Mouse (Mus musculus): ENCODE measurements around the gene Gm13090. TPM values are rescaled to one million over a fixed set of nuclear protein-coding genes. Genes with fewer than 3 reads are reported as not detected.
A peak's percentile ranks its signal among the peaks of the same experiment; 100 is the strongest.

Gm13090 gene
- polyA plus RNA-seq, 1 experiment = not detected

DNA sequence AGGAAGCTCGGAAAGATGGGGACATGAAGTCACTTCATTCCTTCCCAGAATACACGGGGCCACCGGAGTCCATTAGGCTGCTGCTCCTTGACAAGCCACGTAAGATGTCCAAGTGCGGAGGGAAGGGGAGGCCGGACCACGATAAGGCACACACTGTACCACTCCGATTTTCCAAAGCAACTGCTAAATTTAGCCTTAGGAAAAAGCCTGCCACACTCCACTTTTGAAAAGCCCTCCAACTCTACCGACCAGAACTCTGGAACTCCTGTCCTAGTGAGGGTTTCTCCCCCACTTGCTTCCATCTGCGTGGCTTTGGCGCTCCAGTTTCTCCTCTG lies 7.7 kb downstream of the Gm13090 start:
- DNase-seq (ENCODE audit: low spot score) = no peak

DNA sequence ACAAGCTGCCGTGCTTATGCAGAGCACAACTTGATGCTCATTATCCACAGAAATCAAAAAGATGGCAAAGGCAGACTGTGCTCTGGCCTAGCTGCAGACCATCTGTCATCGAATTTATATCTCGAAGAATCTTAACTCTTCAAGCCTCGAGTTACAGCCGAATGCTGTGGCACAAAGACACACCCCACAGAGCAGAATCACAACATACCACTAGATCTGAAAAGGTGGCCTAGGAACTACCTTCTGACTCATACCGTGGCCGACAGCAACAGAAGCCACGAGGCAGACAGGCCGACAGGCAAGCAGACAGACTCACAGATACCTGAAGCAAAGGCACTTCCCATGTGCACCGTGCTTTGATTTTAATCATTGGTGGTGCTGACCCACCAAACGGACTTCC lies 14.3 kb downstream of the Gm13090 start:
- no peak for DNase-seq (ENCODE audit: low spot score)

DNA sequence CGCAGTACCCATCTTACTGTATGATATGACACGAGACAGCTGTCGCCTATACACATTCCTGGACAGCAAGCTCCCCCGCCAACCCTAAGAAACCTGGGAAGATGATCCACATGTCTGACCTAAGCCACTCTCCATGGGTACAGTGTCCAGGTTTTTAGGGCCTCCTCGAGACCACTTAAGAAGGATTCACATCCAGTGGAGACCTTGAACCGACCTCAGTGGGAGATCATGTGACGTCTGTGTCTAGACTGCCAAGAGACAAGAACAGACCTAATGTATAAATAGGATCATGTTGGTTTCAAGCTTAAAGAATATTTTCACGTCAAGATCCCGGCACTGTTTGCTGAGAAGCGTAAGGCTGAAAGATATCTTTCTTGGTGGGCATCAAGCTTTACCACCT lies 14.8 kb downstream of the Gm13090 start:
- DNase-seq (ENCODE audit: low spot score) = no peak

DNA sequence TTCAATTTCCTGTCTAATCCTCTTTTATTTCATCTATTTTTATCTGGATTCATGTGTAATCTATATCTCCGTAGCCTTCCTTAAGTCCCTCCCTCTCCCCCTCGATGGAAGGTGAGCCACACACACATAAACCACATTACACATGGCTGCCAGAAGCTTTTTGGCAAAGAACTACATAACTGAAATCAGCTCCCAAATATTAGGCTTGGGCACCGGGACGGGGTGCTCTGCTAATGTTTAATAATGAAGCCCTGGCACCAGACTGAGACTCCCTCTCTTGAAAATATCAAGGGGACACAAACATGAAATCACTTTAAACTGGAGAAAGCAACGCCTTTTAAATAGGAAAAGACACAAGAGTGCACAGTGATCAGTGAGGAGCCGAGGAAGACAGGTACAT lies 16.5 kb downstream of the Gm13090 start:
- no peak for DNase-seq (ENCODE audit: low spot score)

DNA sequence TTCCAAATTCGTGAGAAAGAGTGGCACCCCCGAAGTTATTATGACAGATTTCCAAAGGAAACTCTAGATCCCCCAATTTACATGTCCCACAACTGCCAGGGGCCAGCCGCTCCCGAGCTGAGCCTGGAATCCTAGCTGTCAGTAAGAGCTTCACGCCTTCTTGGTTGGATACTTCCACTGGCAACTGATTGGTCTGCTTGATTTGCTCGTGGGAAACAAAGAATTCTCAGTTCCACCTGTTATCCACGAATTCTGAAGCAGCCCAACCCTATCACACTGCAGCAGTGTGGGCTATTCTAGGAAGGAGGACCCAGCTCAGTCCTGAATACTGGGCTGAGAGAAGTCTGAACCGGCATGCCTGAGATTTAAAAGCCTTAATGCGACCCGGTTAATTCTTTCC lies 17.1 kb downstream of the Gm13090 start:
- DNase-seq (ENCODE audit: low spot score) = no peak

DNA sequence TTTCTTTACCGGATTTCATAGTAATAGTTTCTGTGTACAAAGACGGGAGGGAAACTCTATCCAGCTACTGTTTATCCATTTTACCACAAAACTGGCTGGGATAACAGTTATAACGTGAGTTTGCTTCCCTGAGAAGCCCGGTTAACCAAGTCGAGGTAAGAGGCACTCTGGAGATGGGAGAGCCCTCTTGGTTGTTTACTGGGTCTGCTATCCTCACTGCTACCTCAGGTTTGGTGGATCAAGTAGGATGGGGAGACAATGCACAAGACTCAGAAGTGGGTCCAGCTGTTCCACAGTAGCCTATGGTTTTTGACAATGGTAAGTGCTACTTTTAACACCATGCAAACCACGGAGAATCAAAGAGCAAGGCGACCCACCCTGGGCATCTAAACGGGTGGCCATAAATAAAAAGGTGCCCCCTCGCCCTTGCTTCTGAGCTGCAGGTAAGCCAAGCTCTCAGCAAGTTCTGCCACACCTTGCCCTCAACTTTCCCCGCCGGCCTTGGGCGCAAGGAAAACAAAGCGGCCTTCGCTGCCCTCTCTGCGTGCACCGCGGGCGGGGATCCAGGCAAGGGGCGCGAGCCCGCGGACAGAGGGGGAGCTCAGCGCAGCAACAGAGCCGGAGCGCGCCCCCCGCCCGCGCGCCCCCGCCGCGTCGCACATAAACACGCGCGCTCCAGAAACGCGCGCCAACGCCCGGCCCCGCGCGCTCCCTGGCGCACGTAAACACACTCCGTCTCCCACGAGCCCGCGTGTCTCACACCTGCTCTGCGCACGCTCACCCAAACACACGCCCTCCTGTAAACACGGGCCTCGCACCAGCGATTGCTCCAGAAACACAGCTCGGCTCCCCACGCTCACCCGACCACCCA lies 18.0 kb downstream of the Gm13090 start:
- no peak for DNase-seq (ENCODE audit: low spot score)

DNA sequence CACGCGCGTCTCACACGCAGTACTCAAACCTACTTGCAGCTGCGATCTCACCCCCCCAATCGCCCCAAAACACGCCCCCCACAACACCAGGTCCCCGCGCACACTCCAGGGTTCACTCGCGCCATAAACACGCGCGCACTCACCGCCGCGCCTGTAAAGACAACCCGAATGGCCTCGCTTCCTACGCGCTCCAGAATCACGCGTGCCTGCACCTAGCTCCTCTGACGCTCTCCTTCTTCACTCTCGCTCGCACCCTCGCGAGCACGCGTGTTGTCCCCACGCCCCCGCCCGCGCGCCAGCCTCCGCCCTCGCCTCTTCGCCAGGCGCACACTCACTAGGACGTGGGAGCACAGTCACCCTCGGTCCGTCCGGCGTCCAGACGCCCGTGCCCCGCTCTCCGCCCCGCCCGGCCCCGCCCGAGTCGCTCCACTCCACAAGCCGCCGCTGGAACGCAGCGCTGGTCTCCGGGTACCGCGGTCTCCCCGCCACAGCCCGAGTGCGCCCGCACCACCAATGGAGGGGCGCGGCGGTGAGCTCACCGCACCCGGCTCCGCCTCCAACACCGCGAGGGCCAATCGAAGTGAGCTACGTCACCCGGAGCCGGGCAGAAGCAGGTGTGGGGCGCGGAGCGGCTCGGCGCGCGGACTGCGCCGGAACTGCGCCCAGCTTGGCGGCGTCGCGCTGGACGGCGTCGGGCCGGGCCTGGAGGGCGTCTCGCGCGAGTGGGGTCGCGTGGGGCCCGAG lies 18.8 kb downstream of the Gm13090 start:
- DNase-seq (ENCODE audit: low spot score) = peak; percentile 72

DNA sequence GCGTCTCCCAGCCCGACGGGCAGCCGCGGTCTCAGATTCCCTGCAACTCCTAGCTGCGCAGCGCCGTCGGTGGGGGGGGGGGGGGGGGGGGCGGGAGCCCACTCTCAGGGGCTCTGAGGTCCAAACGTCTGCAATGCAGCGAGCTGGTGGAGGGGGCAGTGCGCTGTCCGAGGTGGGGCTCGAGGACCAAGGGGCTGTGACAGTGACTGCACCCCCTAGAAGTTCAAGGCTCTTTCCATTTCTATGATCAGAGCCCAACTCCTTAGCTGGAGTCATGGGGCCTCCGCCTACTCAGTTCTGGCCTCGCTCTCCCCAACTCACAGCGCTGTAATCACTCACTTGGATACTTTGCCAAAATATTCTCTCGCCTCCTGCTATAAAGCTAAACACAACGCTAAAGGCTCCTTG lies 19.5 kb downstream of the Gm13090 start:
- DNase-seq (ENCODE audit: low spot score) = no peak

DNA sequence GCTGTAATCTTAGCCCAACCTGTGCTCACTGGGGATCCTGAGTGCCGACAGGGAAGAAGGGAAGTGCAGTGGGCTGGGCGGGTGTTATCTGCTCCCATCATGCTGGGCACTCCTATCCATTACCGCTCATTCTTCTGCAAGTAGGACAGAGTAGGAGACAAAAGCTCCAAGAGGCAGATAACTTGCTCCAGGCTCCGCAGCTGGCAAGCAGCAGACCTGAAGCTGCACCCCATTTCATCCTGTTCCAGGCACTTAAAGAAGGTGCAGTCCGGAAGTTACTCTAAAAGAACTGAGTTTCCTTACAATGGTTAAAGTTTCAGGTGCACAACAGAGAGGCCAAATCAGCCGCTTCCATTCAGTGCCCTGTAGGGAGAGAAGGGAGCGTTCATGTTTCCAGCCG lies 21.9 kb downstream of the Gm13090 start:
- DNase-seq (ENCODE audit: low spot score) = no peak

DNA sequence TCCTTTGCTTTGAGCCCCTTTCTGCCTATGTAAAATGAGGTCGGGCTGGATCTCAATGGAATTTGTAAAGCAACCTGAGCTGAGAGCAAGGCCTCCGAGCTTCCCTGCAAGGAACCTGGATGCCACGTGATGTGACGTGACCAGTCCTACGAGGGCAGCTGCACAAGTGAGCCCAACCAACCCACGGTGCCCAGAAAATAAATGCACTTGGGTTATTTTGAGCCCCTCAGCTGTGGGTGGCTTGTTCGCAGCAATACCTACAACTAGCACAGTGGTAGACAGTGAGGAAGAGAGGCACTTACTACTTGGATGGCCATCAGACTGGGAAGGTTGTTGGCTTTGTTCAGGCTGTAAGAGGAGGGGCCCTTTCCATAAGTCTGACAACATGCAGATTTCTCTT lies 25.2 kb downstream of the Gm13090 start:
- no peak for DNase-seq (ENCODE audit: low spot score)

DNA sequence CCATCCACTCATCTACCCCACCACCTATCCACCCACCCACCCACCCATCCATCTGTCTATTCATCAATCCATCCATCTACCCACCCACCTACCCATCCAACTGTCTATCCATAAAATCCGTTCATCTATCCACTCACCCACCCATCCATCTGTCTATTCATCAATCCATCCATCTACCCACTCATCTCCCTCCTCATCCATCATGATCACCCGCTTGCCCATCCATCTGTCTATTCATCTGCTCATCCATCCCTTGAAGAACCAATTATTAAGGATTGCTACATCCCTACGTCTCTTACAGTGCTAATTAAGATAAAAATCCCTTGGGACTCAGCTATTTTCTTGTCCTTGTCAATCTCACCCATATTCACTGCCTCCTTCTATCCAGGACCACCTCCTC lies 29.5 kb downstream of the Gm13090 start:
- no peak for DNase-seq (ENCODE audit: low spot score)

DNA sequence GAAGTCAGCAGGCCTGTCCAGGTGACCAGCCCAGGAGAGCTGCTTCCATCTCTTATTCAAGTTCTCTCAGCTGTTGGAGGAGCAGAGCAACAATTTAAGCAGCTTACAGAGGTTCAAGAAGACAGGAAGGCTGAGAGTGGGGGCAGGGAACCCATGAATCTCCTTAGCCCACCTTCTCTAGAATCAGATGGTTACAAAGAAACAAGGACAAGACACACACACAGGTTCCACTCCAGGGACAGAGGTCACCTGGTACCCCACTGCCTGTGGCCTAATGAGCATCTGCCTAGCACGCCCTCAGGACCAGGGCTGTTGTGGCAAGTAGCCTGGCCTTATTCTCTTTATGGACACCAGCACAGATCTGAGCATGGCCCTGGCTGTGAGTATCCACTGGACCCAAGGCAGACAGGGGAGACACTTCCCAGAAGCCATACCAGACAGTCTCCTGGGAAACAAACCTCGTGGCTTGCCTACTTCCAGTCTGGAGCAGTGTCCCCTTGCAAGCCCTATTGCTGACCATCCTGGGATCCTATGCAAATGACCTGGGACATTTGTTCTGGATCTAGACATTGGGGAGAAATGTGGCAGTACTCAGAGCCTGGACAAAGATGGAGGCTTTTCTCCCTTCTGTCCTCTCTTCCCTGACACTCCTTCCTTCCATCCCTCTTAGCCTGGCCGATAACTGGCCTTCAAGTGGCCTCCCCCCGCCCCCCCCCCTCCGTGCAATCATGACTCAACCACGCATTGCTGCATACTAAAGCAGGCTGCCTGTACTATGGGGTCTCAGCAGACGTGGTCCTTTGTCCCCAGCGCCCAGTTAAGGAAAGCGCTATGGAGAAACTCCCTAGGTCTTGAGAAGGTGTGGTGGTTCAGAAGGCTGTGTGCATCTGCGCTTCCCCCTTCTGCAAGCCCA lies 38.5 kb downstream of the Gm13090 start:
- DNase-seq (ENCODE audit: low spot score) = no peak

DNA sequence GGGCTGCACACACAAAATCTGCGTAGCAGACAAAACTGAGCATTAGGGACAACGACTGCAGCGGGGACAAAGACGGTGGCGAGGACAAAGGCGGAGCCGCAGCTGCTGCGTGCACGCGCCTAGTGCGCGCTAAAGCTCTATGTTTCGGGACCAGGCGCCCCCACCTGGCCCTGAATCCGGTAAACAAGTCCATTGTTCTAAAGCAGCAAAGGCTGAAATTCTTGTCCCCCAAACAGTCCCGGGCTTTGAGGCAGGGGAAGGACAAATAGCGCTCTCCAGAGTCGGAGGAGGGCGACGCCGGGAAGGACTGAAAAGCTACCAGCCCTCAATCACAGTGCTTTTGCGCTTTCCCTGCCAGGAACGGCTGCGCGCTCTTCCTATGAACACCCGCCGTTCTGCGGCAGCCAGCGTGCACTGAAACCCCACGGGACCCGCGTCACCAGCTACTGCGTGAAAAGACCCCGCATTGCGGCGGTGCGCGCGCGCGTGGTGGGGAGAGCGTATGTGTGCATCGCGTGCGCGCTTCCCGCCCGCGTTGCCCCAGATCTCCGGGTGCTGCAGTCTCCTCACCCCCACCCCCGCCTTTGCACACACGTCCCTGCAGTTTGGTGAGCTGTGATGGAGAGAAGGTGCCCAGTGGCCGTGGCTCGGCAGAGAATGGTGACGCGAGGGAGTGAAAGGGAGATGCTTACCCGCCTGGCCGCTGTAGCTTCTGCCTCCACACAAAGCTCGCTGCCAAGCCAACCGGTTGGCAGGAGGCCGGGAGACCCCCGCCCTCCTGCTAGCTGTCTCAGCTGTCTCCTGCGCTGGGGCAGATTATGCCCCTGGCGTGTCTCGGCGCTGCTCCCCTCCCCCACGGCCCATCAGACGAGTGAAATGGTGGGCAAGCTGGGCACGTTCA lies 39.5 kb downstream of the Gm13090 start:
- DNase-seq (ENCODE audit: low spot score) = no peak

DNA sequence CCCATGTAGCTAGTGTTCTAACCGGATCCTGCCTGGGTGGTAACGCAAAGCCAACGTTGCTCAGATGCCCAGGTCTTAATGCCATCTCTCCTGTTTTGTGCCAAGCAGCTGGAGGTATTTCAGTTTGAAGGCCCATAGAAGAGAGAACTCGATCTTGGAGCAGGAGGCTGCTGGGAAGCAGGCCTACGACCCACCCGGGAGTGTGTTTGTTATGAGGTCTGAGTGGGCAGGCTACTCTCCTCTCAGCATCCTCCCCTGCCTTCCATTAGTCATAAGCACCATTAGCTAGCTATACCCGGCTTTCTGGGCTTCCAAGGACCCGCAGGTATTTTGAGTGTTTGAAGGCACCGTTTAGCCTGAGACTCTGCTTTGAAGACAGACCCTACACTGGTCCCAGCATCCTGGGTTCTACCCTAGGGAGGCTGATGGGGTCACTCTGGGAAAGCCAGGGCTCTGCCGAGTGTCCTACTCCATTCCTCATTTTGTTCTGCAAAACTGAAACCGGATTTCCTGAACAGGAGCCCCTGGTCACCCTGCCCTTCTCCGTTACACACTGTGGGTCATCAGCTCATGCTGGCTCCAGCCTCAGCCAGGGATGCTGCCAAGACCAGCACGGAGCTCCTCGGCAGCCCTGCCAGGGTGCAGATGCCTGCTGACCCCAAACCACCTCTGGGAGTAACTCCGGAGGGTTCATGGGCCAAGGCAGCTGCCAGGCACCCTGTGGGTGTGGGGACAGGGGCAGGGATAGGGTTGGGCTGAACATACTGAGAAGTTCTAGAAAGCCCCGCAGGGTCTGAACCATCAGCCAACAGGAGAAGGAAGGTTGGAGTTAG lies 40.6 kb downstream of the Gm13090 start:
- DNase-seq (ENCODE audit: low spot score) = no peak

DNA sequence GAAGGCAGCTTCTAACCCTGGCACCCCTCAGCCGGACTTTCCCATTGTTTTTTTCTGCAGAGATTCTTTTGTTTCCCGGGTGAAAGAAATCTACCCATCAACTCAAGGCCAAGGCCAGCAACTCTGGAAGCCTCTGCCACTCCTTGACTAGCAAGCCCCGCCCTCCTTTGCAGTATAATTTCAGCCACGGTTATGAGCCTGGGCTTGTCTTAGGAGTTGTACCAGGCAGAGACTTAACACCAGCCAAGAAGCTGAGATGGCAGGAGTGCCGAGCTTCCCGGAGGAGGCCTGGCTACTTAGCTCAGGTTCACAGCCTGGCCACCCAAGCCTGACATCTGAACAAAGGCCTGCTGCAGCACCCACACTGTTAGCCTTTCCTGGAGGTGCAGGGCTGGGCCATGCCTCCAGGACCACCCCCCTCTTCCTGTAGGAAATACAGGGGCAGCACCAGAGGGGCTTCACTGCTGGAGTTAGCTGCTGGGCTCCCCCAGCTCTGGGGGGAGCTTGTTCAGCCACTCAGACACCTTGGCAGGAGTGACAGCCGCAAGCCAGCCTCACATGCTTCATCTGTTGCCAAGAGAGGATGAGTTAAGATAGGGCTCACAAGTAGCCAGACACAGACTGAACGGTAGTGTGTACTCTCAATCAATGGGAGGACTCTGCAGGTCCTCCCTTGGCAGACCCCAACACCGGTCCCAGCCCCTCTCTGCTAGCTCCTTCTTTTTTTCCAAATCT lies 41.6 kb downstream of the Gm13090 start:
- no peak for DNase-seq (ENCODE audit: low spot score)

DNA sequence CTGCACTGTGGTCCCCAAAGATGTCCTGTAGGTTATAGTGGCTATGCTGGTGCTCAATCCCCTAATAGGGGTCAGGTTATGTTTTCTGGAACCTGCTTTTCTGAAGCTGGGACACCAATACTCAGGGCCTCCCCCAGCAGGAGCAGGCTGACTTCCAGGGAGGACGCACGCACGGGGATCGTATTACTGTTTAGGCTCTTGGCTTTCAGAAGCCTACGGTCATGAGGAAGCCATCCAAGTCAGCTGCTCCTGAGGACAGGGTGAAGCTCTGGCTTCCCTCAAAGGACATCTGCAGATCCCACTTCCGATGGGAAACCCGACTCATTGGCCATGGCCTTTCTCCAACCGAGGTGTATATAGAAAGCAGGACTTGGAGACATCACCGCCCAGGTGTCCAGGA lies 43.1 kb downstream of the Gm13090 start:
- no peak for DNase-seq (ENCODE audit: low spot score)

DNA sequence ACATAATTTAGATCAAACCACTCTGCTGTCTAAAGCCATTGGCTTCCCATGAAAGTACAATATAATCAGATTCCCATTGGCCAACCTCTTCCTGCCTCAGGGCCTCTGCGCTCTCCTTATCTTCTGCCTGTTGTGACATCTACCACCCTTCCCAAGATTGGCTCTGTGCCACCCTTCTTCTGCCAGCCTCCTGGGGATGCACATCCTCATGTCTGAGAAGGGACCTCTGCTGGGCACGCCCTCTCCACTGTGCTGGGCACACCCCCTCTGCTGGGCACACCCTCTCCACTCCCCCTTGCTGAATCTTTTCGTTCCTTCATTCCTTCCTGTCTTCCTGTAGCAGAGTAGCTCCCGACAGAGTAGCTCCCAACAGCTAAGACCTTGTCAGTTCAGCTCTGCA lies 44.4 kb downstream of the Gm13090 start:
- DNase-seq (ENCODE audit: low spot score) = no peak

DNA sequence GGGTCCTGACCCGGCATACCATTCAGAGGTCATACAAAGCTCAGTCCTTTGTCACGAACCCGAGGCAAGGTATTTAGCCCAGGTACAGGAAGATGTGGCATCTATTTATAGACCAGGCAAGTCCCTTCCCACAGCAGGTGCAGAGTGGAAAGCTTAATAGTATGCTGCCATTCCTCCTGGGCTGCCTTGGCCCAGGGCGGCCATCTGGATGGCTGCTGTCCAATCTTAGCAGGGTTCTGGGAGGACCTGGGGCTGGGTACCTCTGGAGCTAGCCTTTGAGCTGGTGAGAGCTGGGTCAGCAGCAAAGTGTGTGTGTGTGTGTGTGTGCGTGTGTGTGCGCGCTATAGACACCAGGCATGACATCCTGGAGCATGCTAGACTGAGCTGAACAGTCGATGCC lies 46.1 kb downstream of the Gm13090 start:
- DNase-seq (ENCODE audit: low spot score) = no peak

DNA sequence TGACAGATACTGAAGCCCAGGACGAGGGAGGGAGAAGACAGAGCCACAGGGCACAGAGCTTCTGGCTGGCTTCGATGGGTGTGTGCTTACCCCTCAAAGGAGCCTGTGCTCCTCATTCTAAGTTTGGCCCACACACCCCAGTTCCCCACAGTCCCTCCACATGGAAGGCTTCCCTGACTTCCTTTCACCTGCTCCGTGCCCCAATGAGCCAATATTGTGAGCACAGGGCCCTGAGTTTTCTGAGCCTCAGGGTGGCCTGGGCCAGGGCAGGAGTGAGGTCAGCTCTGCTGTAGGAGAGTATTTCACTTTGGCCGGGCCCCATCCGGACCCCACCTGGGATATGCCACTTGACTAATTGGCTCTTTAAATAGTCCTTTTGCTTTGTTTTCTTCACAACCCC lies 48.3 kb downstream of the Gm13090 start:
- no peak for DNase-seq (ENCODE audit: low spot score)

DNA sequence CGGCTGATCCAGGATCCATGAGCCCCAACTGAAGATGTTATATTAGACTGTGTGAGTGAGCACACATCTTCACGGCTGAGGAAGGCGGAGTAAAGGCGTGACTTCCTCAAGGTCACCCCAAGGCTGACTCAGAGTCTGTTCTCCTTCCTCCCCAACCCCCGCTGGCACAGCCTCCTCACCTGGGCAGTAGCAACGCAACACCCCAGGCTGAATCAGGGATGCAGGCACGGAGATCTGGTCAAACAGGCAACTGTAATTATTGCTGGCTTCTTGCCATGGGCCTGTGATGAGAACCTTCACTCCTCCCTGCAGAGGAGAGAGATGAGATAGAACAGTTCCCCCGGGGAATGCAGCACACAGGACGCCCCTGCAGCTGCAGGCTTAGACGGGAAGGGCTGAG lies 48.8 kb downstream of the Gm13090 start:
- no peak for DNase-seq (ENCODE audit: low spot score)

Data from urinary bladder, adult 2 months (tissue).